Mouse (Mus musculus) urinary bladder, adult 2 months (tissue): ENCODE measurements around the gene Rab40c. TPM values are rescaled to one million over a fixed set of nuclear protein-coding genes. Genes with fewer than 3 reads are reported as not detected.

ENCODE experiments used
- DNase-seq: peaks from one replicate; pipeline ENCODE4 v3.0.0; 2022; ENCODE audit warnings: low spot score
- polyA plus RNA-seq: library from polyadenylated mRNA; depleted of rRNA; stranded (reverse); fragments of >200 nt; gene quantifications from 2 replicates; pipeline ENCODE4 v1.2.3, GENCODE M21; 2012; rRNA removed

The Rab40c gene
- polyA plus RNA-seq, 1 experiment = 44.3 TPM

DNA sequence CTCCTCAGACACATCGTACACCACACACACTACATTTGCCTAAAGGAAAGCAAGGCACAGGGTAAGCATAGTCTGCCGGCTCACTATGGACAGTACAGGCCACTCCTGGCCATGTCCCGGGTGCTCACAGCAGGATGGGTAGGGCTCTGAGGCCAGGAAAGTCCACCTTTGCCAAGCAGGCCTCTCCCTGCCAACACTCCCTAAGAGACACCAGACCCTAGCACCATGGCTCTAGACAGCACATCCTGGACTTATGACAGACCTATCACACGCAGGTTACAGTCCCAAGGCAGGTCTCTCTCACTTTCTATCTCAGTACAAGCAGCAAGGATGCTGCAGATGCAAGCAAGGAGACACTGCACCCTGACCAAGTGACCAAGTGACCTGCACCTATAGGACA is 76.4 kb downstream of the Rab40c start:
- DNase-seq = no peak

GRCm38 (mm10) chr17:25842509-25842908 is 77.0 kb downstream of the Rab40c start:
- no peak for DNase-seq

DNA sequence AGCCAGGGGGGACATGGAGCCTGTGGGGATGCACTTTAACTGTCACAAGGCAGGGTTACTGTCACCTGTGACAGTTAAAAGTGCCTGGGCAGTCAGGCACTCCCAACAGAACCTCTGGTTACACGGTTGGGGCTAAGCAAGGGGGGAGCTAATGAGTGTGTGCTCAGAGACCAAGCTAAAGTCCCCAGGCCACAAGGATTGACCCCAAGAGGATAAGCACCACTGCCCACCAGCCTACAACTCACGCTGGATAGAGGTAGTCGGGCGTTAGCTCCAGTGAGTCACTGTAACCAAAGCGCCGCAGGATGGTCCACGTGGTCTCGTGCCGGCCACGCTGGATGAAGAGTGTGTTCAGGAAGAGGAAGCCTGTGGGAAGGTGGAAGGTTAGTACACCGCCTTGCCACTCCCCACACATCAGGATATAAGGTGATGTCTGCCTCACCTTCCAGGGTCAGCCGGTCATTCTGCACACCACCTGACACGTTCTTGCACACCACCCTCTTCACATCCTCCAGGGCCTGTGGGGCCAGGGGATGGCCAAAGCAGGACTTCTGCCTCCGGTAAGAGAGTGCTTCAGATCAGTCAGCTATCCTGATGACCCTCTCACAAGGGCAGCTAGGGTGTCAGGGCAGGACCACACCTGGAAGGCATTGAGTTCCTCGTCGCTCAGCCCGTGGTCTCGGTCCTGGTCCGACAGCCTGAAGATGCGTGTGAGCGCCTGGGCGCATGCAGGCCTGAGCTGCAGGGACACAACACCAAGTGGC is 78.2 kb downstream of the Rab40c start, which contains the start of gene Gm20683:
Gm20683 (minus strand) TSS at position 647 of the 764 bp plus-strand sequence.
- DNase-seq = no peak

- no peak for DNase-seq
These were observed 79.0 kb downstream of the Rab40c start for GRCm38 (mm10) chr17:25840519-25840918.

- DNase-seq = no peak
These were observed 79.9 kb downstream of the Rab40c start for GRCm38 (mm10) chr17:25839455-25840235.

GRCm38 (mm10) chr17:25838904-25839303 is 80.6 kb downstream of the Rab40c start:
- no peak for DNase-seq

DNA sequence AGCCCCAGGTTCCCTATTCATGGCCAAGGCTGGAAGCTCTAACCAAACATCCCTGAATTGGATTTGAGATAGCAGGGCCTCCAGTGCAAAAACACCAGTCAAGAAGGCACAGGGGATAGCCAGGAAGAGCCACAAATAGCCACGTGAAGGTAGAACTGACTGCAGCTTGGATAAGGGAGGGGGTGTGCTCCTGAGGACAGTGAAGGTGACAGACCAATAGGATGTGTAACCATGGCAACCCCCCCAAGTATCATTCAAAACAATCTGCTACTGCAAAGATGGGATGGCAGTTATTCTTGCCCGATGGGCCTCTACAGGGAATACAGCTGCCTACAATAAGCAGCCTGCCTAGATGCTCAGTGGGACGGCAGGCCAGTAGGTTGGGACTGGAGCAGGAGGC is 82.0 kb downstream of the Rab40c start:
- DNase-seq = no peak

- no peak for DNase-seq
These were observed 82.5 kb downstream of the Rab40c start, which contains the start of gene Rhbdl1 for GRCm38 (mm10) chr17:25837076-25837410. TSS of gene Rhbdl1 (minus strand) at chr17:25837295.

- no peak for DNase-seq
These were observed 83.0 kb downstream of the Rab40c start for GRCm38 (mm10) chr17:25836397-25837075.

DNA sequence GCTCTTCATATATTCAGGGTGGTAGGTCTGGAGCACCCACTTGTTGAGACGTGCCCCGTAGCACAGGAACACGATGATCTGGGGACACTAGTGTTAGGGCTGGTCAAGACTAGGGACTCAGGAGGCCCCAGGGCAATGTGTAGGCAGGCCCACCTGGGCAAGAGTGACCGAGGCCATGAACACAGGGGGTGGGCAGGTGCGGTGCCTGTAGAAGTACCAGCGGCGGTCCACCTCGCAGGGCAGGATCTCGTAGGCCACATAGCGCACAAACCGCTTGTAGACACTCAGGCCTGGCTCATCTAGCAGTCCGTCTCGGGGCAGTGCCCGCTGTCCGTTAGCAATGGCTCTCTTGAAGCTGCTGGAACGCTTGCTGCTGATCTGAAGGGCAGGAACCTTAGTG is 83.7 kb downstream of the Rab40c start:
- no peak for DNase-seq

- DNase-seq = no peak
These were observed 84.2 kb downstream of the Rab40c start for GRCm38 (mm10) chr17:25835301-25835700.

DNA sequence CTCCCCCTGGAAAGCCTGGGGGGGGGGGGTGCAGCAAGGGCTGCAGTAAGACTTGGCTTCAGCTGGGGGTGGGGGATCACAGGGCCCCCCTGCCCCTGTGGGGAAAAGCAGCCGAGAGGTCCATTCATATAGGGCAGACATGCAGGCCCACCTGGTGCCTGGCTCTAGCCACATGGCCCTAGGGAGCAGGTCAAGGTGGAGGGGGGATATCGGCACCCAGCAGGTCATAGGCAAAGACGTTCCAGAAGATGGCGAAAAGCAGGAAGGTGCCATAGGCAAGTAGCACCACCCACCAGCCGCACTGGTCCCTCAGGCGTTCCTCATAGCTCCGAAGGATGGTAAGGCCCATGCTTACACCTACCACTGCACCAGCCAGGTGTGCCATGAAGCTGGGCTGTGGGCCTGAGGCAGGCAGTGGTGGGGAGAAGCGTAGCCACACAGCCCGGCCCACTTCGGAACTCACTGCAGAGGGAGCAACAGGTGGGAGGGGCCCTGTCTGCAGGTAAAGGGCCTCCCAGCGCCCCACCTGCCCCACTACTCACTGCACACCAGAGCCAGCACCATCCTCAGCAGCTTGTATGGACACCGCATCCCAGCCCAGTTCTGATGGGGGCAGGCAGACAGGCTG is 84.8 kb downstream of the Rab40c start:
- DNase-seq = no peak

DNA sequence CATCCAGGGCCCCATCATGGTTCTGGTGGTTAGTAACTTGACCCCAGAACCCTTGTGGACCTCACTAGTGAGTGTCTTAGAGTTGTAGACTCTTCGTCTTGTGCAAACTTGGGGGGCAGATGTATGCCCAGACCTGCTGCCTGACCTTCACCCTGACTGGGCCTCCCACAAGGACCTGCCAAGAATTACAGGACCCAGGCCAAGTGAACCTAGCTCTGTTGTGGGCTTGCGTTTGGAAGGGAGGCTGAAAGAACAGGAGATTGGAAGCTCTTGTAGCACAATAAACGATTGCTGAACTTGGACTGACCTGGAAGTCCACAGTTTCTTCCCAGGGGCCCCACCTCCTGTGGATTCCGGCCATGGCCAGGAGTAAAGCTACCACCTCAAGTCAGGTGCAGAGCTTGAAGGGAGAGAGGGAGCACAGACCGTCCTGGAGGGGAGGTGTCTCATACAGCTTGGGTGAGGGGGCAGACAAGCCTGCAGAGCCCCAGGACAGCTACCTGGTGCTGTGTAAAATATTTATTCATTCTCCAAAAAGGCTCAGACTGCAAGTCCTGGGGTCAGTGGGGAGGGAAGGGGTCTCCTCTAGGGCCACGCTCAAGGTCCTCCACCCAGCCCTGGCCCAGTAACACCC is 85.4 kb downstream of the Rab40c start:
- no peak for DNase-seq

GRCm38 (mm10) chr17:25833291-25833663 is 86.2 kb downstream of the Rab40c start, which contains the start of gene Stub1:
TSS of gene Stub1 (minus strand) at chr17:25833404.
- DNase-seq = no peak

- DNase-seq = peak; percentile 98
These were observed 86.9 kb downstream of the Rab40c start for GRCm38 (mm10) chr17:25832436-25833290.

Other genes starting within 250 kb of the Rab40c start
- not detected in 2 replicates for gene Gng13, start 202.6 kb downstream of the Rab40c start, polyA plus RNA-seq
- gene Chtf18, start 192.3 kb downstream of the Rab40c start, polyA plus RNA-seq = 2.2 TPM in 2 replicates
- gene Rpusd1, start 192.1 kb downstream of the Rab40c start, polyA plus RNA-seq = 16.2 and 21.7 TPM in 2 replicates
- 0.73 and 1.1 TPM in 2 replicates for gene Mslnl, start 183.7 kb downstream of the Rab40c start, polyA plus RNA-seq
- gene Msln, start 165.3 kb downstream of the Rab40c start, polyA plus RNA-seq = 11.1 and 29.7 TPM in 2 replicates
- 24.8 and 26.1 TPM in 2 replicates for gene Narfl, start 146.0 kb downstream of the Rab40c start, polyA plus RNA-seq
- 47.5 and 66.1 TPM in 2 replicates for gene Haghl, start 134.1 kb downstream of the Rab40c start, polyA plus RNA-seq
- 0.06 and 0.18 TPM in 2 replicates for gene Ccdc78, start 133.1 kb downstream of the Rab40c start, polyA plus RNA-seq
- 96.2 and 131 TPM in 2 replicates for gene Fam173a, start 126.8 kb downstream of the Rab40c start, polyA plus RNA-seq
- not detected in 2 replicates for gene AC134908.4, start 124.1 kb downstream of the Rab40c start, polyA plus RNA-seq
- gene Metrn, start 122.6 kb downstream of the Rab40c start, polyA plus RNA-seq = 15.4 and 16.5 TPM in 2 replicates
- 5.0 and 6.9 TPM in 2 replicates for gene Fbxl16, start 110.6 kb downstream of the Rab40c start, polyA plus RNA-seq
- 23.2 and 27.6 TPM in 2 replicates for gene Wdr24, start 96.1 kb downstream of the Rab40c start, polyA plus RNA-seq
- 55.9 and 60.7 TPM in 2 replicates for gene Jmjd8, start 90.9 kb downstream of the Rab40c start, polyA plus RNA-seq
- 209 and 230 TPM in 2 replicates for gene Stub1, start 86.3 kb downstream of the Rab40c start, polyA plus RNA-seq
- 20.7 and 27.5 TPM in 2 replicates for gene Rhbdl1, start 82.4 kb downstream of the Rab40c start, polyA plus RNA-seq
- gene Gm20683, start 78.0 kb downstream of the Rab40c start, polyA plus RNA-seq = 16.8 and 20.6 TPM in 2 replicates
- gene Rhot2, start 74.9 kb downstream of the Rab40c start, polyA plus RNA-seq = 52.4 and 62.0 TPM in 2 replicates
- gene Wdr90, start 58.2 kb downstream of the Rab40c start, polyA plus RNA-seq = 12.0 and 14.4 TPM in 2 replicates
- gene Mcrip2, start 51.0 kb downstream of the Rab40c start, polyA plus RNA-seq = 11.0 and 13.6 TPM in 2 replicates
- 61.0 and 67.8 TPM in 2 replicates for gene Mettl26, start 44.7 kb downstream of the Rab40c start, polyA plus RNA-seq
- gene Wfikkn1, start 38.9 kb downstream of the Rab40c start, polyA plus RNA-seq = 0.77 and 0.93 TPM in 2 replicates
- 48.7 and 53.5 TPM in 2 replicates for gene Pigq, start 25.2 kb upstream of the Rab40c start, polyA plus RNA-seq
- 0.15 TPM in 1 of 2 replicates, not detected in the other for gene Nhlrc4, start 25.2 kb upstream of the Rab40c start, polyA plus RNA-seq
- gene A930017K11Rik, start 32.8 kb upstream of the Rab40c start, polyA plus RNA-seq = 0.06 and 0.07 TPM in 2 replicates
- gene Capn15, start 66.1 kb upstream of the Rab40c start, polyA plus RNA-seq = 30.1 and 32.4 TPM in 2 replicates
- gene Rab11fip3, start 149.8 kb upstream of the Rab40c start, polyA plus RNA-seq = 21.2 and 28.6 TPM in 2 replicates
- 81.4 and 105 TPM in 2 replicates for gene Decr2, start 170.6 kb upstream of the Rab40c start, polyA plus RNA-seq
- gene Nme4, start 175.9 kb upstream of the Rab40c start, polyA plus RNA-seq = 13.9 and 20.6 TPM in 2 replicates
- gene Tmem8, start 193.6 kb upstream of the Rab40c start, polyA plus RNA-seq = 17.1 and 21.8 TPM in 2 replicates
- gene Mrpl28, start 203.8 kb upstream of the Rab40c start, polyA plus RNA-seq = 62.8 and 76.4 TPM in 2 replicates
- gene Axin1, start 219.0 kb upstream of the Rab40c start, polyA plus RNA-seq = 22.2 and 24.4 TPM in 2 replicates